Comparison of ENCODE assay signal across 8 mouse cellular contexts in the genomic region with DNA sequence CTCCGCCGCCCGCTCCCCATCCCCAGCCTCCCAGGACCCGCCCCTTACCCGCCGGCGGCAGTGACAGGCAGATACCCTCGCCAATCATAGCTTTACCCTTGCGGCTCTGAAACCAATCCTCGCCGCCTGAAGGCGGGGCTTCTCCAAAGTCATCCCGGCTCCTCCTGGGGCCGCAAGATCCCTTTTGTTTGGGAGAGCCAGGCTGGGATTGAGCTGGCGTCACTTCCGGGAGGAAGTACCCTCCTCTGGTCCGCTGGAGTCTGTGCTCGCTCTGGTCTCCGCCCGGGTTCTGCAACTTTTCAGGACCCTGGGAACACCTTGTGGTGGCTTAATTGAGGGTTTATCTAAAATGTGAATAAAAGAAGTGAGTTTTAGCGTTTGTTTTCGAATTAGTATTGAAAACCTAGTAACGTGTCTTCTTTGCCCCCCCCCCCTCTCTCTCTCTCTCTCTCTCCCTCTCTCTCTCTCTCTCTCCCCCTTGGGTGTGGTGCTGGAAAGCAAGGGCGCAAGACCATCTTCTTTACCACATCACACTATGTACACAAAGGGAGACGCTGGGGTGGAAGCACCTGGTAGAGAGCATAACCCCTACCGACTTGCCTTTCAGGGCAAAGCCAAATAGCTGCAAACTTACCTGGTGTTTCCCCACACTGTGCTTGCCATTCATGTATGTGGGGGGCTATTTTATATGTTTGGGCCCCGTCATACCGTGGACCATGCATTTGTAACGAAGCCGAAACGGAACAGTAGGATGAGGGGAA. TPM values are rescaled to one million over a fixed set of nuclear protein-coding genes. Genes with fewer than 3 reads are reported as not detected.
DNase-seq lines count a peak whose midpoint lies in the region; ATAC-seq and TF ChIP-seq lines count a peak whose summit lies in the region.

A gene (minus strand): TSS at position 210 of the 761 bp plus-strand sequence.

- peak; percentile 95 for ATAC-seq in heart, embryonic 15.5 days (replicated peaks; ENCODE audit: insufficient number of reproducible peaks, insufficient read depth, low FRiP score, low read depth)
- ATAC-seq in liver, embryonic 14.5 days (ENCODE audit: insufficient read depth) = peak; percentile 80
- ATAC-seq in neural tube, embryonic 11.5 days (ENCODE audit: insufficient read depth, low FRiP score, low TSS enrichment) = peak; percentile 100

- 4% methylated on average over 31 of the region's 31 CpGs for WGBS in forebrain, embryonic 10.5 days
- 2% methylated on average over 31 of the region's 31 CpGs for WGBS in heart, embryonic 15.5 days
- 2% methylated on average over 31 of the region's 31 CpGs for WGBS in liver, embryonic 14.5 days (ENCODE audit: insufficient replicate concordance)
- WGBS in neural tube, embryonic 11.5 days = 3% methylated on average over 31 of the region's 31 CpGs

- DNase-seq in CD4-positive helper T cell, adult 2 months (ENCODE audit: low read depth, low spot score) = peak; percentile 80
- peak; percentile 100 for DNase-seq in brain, embryonic 14.5 days (ENCODE audit: low read depth)
- DNase-seq in forebrain, embryonic 10.5 days (ENCODE audit: extremely low spot score, low spot score) = peak; percentile 96
- peak; percentile 99 to 100 for DNase-seq in kidney, postnatal 25 days
- peak; percentile 52 to 58 (median 55) for DNase-seq in liver, embryonic 14.5 days (ENCODE audit: low read depth in 3 of 3, low spot score in 3 of 3)
- peak; percentile 97 for DNase-seq in neural tube, embryonic 11.5 days (ENCODE audit: low spot score)
- DNase-seq in telencephalon, adult 2 months (ENCODE audit: low read depth, low spot score) = peak; percentile 99

- H3K4me2 ChIP-seq in heart, embryonic 15.5 days = peak within 1 kb of the TSS; percentile 75
- peak within 1 kb of the TSS; percentile 59 for H3K4me2 ChIP-seq in liver, embryonic 14.5 days (ENCODE audit: low read depth)
- H3K4me2 ChIP-seq in neural tube, embryonic 11.5 days (ENCODE audit: low read depth) = peak within 1 kb of the TSS; percentile 70

- TF ChIP-seq EP300 in liver, embryonic 14.5 days (IDR thresholded peaks at IDR 0.05; ENCODE audit: low read depth) = no peak

- H3K9ac ChIP-seq in heart, embryonic 15.5 days = peak within 1 kb of the TSS; percentile 93
- H3K9ac ChIP-seq in liver, embryonic 14.5 days (replicated peaks) = no peak within 1 kb of the TSS
- H3K9ac ChIP-seq in neural tube, embryonic 11.5 days (ENCODE audit: low read length) = peak within 1 kb of the TSS; percentile 77

- peak; percentile 17; the same call in 1 of the 2 replicates for TF ChIP-seq POLR2A in brain, embryonic 14.5 days (IDR thresholded peaks at IDR 0.05; ENCODE audit: borderline replicate concordance, extremely low read depth, insufficient read depth, insufficient read length, poor library complexity, severe bottlenecking)

- peak within 1 kb of the TSS; percentile 96 for H3K27ac ChIP-seq in forebrain, embryonic 10.5 days
- H3K27ac ChIP-seq in heart, embryonic 15.5 days = peak within 1 kb of the TSS; percentile 89
- no peak within 1 kb of the TSS for H3K27ac ChIP-seq in liver, embryonic 14.5 days
- H3K27ac ChIP-seq in neural tube, embryonic 11.5 days (ENCODE audit: low read depth, low read length) = peak within 1 kb of the TSS; percentile 75

- no peaks in the 10 kb centered on the region for H3K9me3 ChIP-seq in forebrain, embryonic 10.5 days
- H3K9me3 ChIP-seq in heart, embryonic 15.5 days (replicated peaks) = no peaks in the 10 kb centered on the region
- H3K9me3 ChIP-seq in liver, embryonic 14.5 days (ENCODE audit: control insufficient read depth, low read length) = no peaks in the 10 kb centered on the region
- no peaks in the 10 kb centered on the region for H3K9me3 ChIP-seq in neural tube, embryonic 11.5 days (ENCODE audit: control insufficient read depth, low read length)

- no peaks in the 10 kb centered on the region for H3K27me3 ChIP-seq in forebrain, embryonic 10.5 days (ENCODE audit: poor library complexity, severe bottlenecking)
- H3K27me3 ChIP-seq in heart, embryonic 15.5 days = no peaks in the 10 kb centered on the region
- peaks cover 27% of the 10 kb centered on the region for H3K27me3 ChIP-seq in liver, embryonic 14.5 days (ENCODE audit: control insufficient read depth, insufficient read depth, low read length)
- H3K27me3 ChIP-seq in neural tube, embryonic 11.5 days (ENCODE audit: control insufficient read depth, insufficient read depth, low read length) = no peaks in the 10 kb centered on the region

- TF ChIP-seq CTCF in brain, embryonic 14.5 days (IDR thresholded peaks at IDR 0.05; ENCODE audit: borderline replicate concordance, extremely low read depth, insufficient read depth, insufficient read length) = no peak
- no peak for TF ChIP-seq CTCF in liver, embryonic 14.5 days (IDR thresholded peaks at IDR 0.05; ENCODE audit: low read depth)

- H3K4me3 ChIP-seq in forebrain, embryonic 10.5 days = peak within 1 kb of the TSS; percentile 89
- H3K4me3 ChIP-seq in heart, embryonic 15.5 days = peak within 1 kb of the TSS; percentile 98
- peak within 1 kb of the TSS; percentile 57 to 60 for H3K4me3 ChIP-seq in liver, embryonic 14.5 days (ENCODE audit: insufficient read depth in 1 of 2, low read depth in 2 of 2, low read length in 2 of 2)
- peak within 1 kb of the TSS; percentile 79 for H3K4me3 ChIP-seq in neural tube, embryonic 11.5 days (ENCODE audit: low read depth, low read length)

- H3K4me1 ChIP-seq in forebrain, embryonic 10.5 days = peaks cover 28% of the 10 kb centered on the region
- peaks cover 58% of the 10 kb centered on the region for H3K4me1 ChIP-seq in heart, embryonic 15.5 days (replicated peaks)
- peaks cover 0 to 3% of the 10 kb centered on the region in 2 experiments; a peak in 2 of 4 replicates for H3K4me1 ChIP-seq in liver, embryonic 14.5 days (replicated peaks; ENCODE audit: control insufficient read depth in 2 of 2, insufficient read depth in 2 of 2, low read length in 1 of 2)
- peaks cover 11% of the 10 kb centered on the region for H3K4me1 ChIP-seq in neural tube, embryonic 11.5 days (ENCODE audit: control insufficient read depth, insufficient read depth, low read length)

- H3K36me3 ChIP-seq in forebrain, embryonic 10.5 days (replicated peaks) = peaks cover 4% of the 10 kb centered on the region
- no peaks in the 10 kb centered on the region for H3K36me3 ChIP-seq in heart, embryonic 15.5 days
- H3K36me3 ChIP-seq in liver, embryonic 14.5 days (replicated peaks; ENCODE audit: control insufficient read depth, insufficient read depth, low read depth) = no peaks in the 10 kb centered on the region
- no peaks in the 10 kb centered on the region for H3K36me3 ChIP-seq in neural tube, embryonic 11.5 days (ENCODE audit: control insufficient read depth, insufficient read depth, low read length)

RNA-seq across cellular contexts. Expression of the gene that starts here (rescaled TPM):
- 12.1 and 28.8 TPM in 2 replicates for polyA plus RNA-seq in brain, embryonic 14.5 days (2012; rRNA removed)
- 34.3 and 36.7 TPM in 2 replicates for polyA plus RNA-seq in forebrain, embryonic 10.5 days (2016; fragmentation: Nextera tagmentation; extraction: Ambion mirVana)
- 21.6 and 22.7 TPM in 2 replicates for polyA plus RNA-seq in heart, embryonic 15.5 days (2015; fragmentation: Nextera tagmentation; extraction: Ambion mirVana)
- polyA plus RNA-seq in liver, embryonic 14.5 days (2012; rRNA removed) = 0.52 and 0.65 TPM in 2 replicates
- 1.9 and 2.1 TPM in 2 replicates for polyA plus RNA-seq in liver, embryonic 14.5 days (2014; fragmentation: Nextera tagmentation; extraction: Ambion mirVana)
- polyA plus RNA-seq in neural tube, embryonic 11.5 days (2014; fragmentation: Nextera tagmentation; extraction: Ambion mirVana) = 51.0 and 55.7 TPM in 2 replicates
